Mouse (Mus musculus): ENCODE measurements around the gene Samhd1. TPM values are rescaled to one million over a fixed set of nuclear protein-coding genes. Genes with fewer than 3 reads are reported as not detected.

Samhd1 gene
- polyA plus RNA-seq, 1 experiment, result 120 TPM

DNA sequence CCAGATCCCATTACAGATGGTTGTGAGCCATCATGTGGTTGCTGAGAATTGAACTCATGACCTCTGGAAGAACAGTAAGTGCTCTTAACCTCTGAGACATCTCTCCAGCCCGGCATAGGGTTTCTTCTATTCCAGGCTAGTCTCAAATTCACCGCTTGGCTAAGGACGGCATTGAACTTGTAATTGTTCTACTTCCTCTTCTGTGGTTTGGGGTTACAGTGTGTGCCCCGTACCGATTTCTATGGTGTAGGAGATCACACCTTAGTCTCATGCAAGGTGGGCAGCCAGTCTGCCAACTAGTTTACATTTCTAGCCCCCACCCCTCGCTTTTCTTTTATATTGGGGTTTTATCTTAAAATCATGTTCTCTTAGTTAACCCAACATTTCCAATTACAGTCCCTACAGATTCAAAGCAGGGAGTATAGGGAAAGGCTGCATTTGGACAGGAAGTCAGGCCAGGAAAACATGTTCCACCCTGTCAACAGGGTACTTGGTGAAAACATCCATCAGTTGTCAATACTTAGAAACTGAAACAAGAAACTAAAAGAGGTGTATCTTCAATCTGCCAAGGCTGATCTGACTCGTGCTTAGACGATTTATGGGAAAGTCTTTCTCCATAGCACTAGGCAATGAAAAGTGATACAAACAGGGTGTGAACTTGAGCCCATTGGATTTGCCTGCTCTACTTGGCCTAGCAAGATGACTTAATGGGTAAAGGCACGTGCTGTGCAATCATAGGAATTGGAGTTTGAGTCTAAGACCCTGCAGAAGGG, 3.1 kb upstream of the Samhd1 start:
- Histone ChIP-seq H3K4me1 (ENCODE audit: control insufficient read depth, insufficient read depth, insufficient read length) (peaks cover 16% of the 10 kb centered on the region; the same call in 1 of the 2 replicates), H3K27me3 (ENCODE audit: control insufficient read depth, insufficient read depth, low read length) (no peaks in the 10 kb centered on the region), H3K27ac (ENCODE audit: insufficient read depth, low read length) (peak overlapping the region; percentile 80), H3K36me3 (ENCODE audit: control insufficient read depth, insufficient read depth, low read length) (no peaks in the 10 kb centered on the region), H3K4me3 (ENCODE audit: extremely low read depth, insufficient read depth, insufficient read length) (no peak overlapping the region)
- peak; percentile 59 to 74 for DNase-seq (ENCODE audit: low read depth in 1 of 2, low spot score in 2 of 2)
- TF ChIP-seq CTCF (IDR thresholded peaks at IDR 0.05; ENCODE audit: extremely low read depth, insufficient read depth, insufficient read length, insufficient replicate concordance), result no peak
- no peak for TF ChIP-seq POLR2A (IDR thresholded peaks at IDR 0.05; ENCODE audit: low read depth, low read length)
- 23% methylated on average over 9 of the region's 9 CpGs for WGBS

DNA sequence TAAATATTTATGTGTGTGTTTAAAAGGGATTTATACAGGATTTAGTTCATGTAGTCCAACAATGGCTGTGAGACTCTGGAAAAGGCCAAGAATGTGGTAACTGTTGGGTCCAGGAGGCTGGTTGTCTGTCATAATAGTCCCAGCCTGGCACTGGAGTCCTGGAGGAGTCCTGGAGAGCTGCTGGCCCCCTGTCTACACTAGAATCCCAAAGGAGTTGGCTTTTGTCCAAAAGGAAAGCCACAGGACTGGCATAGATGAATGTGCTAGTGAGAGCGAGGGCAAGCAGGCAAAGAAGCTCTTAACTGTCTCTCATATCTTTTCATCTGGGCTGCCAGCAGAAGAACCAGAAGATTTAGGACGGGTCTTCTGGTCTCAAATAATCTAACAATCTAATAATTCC, 1.6 kb upstream of the Samhd1 start:
- no peaks in the 10 kb centered on the region for H3K27me3 ChIP-seq (ENCODE audit: control insufficient read depth, insufficient read depth, low read length)
- DNase-seq (ENCODE audit: low read depth in 1 of 2, low spot score in 2 of 2), result no peak
- H3K36me3 ChIP-seq (ENCODE audit: control insufficient read depth, insufficient read depth, low read length), result no peaks in the 10 kb centered on the region
- H3K27ac ChIP-seq (ENCODE audit: insufficient read depth, low read length), result no peak overlapping the region; the same call in 1 of the 2 replicates
- H3K4me3 ChIP-seq (ENCODE audit: extremely low read depth, insufficient read depth, insufficient read length), result no peak overlapping the region
- TF ChIP-seq CTCF (IDR thresholded peaks at IDR 0.05; ENCODE audit: extremely low read depth, insufficient read depth, insufficient read length, insufficient replicate concordance) (no peak), POLR2A (IDR thresholded peaks at IDR 0.05; ENCODE audit: low read depth, low read length) (no peak)
- peaks cover 22% of the 10 kb centered on the region; the same call in 1 of the 2 replicates for H3K4me1 ChIP-seq (ENCODE audit: control insufficient read depth, insufficient read depth, insufficient read length)
- 81% methylated on average over 2 of the region's 2 CpGs for WGBS

DNA sequence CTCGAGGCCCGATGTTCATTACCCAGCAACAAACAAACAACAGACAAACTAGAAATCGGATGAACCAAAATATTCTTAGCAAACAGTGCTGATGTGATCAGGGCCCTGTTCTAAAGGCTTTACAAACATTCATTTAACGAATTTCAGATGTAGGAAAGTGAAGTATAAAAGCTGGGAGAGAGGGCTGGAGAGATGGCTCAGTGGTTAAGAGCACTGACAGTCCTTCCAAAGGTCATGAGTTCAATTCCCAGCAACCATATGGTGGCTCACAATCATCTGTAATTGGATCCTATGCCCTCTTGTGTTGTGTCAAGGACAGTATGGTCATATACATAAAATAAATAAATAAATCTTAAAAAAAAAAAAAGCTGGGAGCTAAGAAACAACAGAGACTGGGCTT, 1.1 kb upstream of the Samhd1 start:
- Histone ChIP-seq H3K27me3 (ENCODE audit: control insufficient read depth, insufficient read depth, low read length) (no peaks in the 10 kb centered on the region), H3K27ac (ENCODE audit: insufficient read depth, low read length) (no peak overlapping the region), H3K4me1 (ENCODE audit: control insufficient read depth, insufficient read depth, insufficient read length) (peaks cover 22% of the 10 kb centered on the region; the same call in 1 of the 2 replicates), H3K4me3 (ENCODE audit: extremely low read depth, insufficient read depth, insufficient read length) (no peak overlapping the region), H3K36me3 (ENCODE audit: control insufficient read depth, insufficient read depth, low read length) (no peaks in the 10 kb centered on the region)
- DNase-seq (ENCODE audit: low read depth in 1 of 2, low spot score in 2 of 2), result no peak
- 86% methylated on average over 4 of the region's 4 CpGs for WGBS
- TF ChIP-seq CTCF (IDR thresholded peaks at IDR 0.05; ENCODE audit: extremely low read depth, insufficient read depth, insufficient read length, insufficient replicate concordance), result no peak
- TF ChIP-seq POLR2A (IDR thresholded peaks at IDR 0.05; ENCODE audit: low read depth, low read length), result no peak

DNA sequence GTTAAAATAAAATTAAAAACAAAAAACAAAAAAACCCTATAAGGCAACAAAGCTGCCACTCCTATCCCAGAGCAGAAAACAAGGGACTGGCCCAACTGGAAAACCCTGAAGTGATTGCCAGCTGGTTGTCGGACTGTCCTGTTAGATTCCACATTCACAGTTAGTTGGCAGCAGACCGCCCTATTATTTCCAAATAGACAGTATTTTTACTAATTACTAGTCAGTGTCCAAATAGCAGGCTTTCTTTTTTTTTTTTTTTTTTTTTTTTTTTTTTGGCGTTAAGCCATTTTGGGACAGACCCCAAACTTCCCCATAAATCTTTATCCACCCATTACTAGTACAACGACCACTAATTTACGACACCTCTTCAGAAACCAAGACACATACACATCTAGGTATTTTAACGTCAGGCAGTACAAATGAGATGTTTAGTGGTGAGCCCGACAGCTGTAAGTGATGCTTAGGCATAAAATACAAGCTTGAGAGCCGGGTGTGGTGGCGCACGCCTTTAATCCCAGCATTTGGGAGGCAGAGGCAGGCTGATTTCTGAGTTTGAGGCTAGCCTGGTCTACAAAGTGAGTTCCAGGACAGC, 560 bp upstream of the Samhd1 start:
- Histone ChIP-seq H3K36me3 (ENCODE audit: control insufficient read depth, insufficient read depth, low read length) (no peaks in the 10 kb centered on the region), H3K4me3 (ENCODE audit: extremely low read depth, insufficient read depth, insufficient read length) (no peak overlapping the region), H3K27me3 (ENCODE audit: control insufficient read depth, insufficient read depth, low read length) (no peaks in the 10 kb centered on the region), H3K27ac (ENCODE audit: insufficient read depth, low read length) (peak overlapping the region; percentile 68), H3K4me1 (ENCODE audit: control insufficient read depth, insufficient read depth, insufficient read length) (peaks cover 22% of the 10 kb centered on the region; the same call in 1 of the 2 replicates)
- no peak for TF ChIP-seq POLR2A (IDR thresholded peaks at IDR 0.05; ENCODE audit: low read depth, low read length)
- TF ChIP-seq CTCF (IDR thresholded peaks at IDR 0.05; ENCODE audit: extremely low read depth, insufficient read depth, insufficient read length, insufficient replicate concordance), result no peak
- DNase-seq (ENCODE audit: low read depth in 1 of 2, low spot score in 2 of 2), result no peak
- WGBS, result 73% methylated on average over 10 of the region's 10 CpGs

DNA sequence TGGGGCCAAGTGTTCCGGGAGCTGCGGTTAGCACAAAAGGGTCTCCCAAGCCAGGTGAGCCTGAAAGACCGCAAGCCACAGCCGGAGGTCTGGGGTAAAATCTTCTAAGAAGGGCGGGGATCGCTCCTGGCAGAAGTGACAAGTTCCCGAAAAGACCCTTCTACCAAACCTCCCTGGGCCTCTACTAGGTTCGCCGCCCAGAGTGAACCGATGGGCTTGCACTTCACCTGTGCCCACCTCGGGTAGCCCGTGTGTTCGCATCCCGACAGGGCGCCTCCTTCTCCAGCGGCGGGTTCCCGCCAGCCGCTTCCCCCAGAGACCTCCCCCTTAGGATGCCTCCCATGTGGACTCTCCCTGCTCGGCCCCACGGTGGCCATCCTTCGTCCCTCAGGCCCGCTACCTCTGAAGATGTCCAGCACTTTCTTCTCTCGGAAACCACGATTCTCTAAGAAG, 560 bp downstream of the Samhd1 start:
- no peak for TF ChIP-seq CTCF (IDR thresholded peaks at IDR 0.05; ENCODE audit: extremely low read depth, insufficient read depth, insufficient read length, insufficient replicate concordance)
- peaks cover 3% of the 10 kb centered on the region; the same call in 1 of the 2 replicates for H3K36me3 ChIP-seq (ENCODE audit: control insufficient read depth, insufficient read depth, low read length)
- peaks cover 25% of the 10 kb centered on the region; the same call in 1 of the 2 replicates for H3K4me1 ChIP-seq (ENCODE audit: control insufficient read depth, insufficient read depth, insufficient read length)
- under 1% methylated on average over 25 of the region's 25 CpGs for WGBS
- peak overlapping the region; percentile 96 for H3K27ac ChIP-seq (ENCODE audit: insufficient read depth, low read length)
- DNase-seq (ENCODE audit: low read depth in 1 of 2, low spot score in 2 of 2), result peak in 1 of 2 experiments; percentile 46
- peak overlapping the region; percentile 83 for H3K4me3 ChIP-seq (ENCODE audit: extremely low read depth, insufficient read depth, insufficient read length)
- H3K27me3 ChIP-seq (ENCODE audit: control insufficient read depth, insufficient read depth, low read length), result no peaks in the 10 kb centered on the region

DNA sequence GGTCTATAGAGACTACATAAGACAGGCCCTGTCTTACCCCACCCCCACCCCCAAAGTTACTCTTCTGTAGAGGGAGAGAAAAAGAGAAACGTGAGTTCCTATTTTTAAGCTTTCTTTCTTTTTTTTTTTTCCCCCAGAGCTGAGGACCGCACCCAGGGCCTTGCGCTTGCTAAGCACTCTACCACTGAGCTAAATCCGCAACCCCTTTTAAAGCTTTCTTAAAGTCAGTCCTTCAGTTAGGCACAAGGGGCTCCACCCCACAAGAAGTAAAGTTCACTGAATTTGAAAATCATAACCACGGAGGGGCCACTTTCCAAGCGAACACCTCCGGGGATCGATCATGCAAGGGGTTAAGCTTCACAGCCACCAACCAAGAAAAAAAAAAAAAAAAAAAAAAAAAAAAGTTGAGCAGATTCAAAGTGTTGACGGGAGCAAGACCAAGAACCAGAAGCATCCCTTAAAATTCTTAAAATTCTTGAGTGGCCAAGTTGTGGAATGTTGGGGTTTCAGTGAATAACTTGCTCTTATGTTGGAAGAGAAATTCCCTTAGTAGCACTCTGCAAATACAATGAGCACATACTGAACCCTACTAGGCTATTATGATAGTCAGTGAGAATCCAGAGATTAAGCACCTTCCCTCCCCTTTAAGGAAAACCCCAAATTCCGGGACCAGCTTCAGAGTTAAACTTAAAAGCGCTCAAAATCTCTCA, 1.1 kb downstream of the Samhd1 start:
- H3K27ac ChIP-seq (ENCODE audit: insufficient read depth, low read length), result peak overlapping the region; percentile 96
- WGBS, result 1% methylated on average over 11 of the region's 11 CpGs
- no peaks in the 10 kb centered on the region for H3K27me3 ChIP-seq (ENCODE audit: control insufficient read depth, insufficient read depth, low read length)
- H3K36me3 ChIP-seq (ENCODE audit: control insufficient read depth, insufficient read depth, low read length), result peaks cover 4% of the 10 kb centered on the region; the same call in 1 of the 2 replicates
- no peak for TF ChIP-seq POLR2A (IDR thresholded peaks at IDR 0.05; ENCODE audit: low read depth, low read length)
- no peak for TF ChIP-seq CTCF (IDR thresholded peaks at IDR 0.05; ENCODE audit: extremely low read depth, insufficient read depth, insufficient read length, insufficient replicate concordance)
- H3K4me3 ChIP-seq (ENCODE audit: extremely low read depth, insufficient read depth, insufficient read length), result peak overlapping the region; percentile 83
- DNase-seq (ENCODE audit: low read depth in 1 of 2, low spot score in 2 of 2), result peak; percentile 24 to 53
- peaks cover 21% of the 10 kb centered on the region; the same call in 1 of the 2 replicates for H3K4me1 ChIP-seq (ENCODE audit: control insufficient read depth, insufficient read depth, insufficient read length)

Measured in spleen, adult 2 months (tissue).